Mouse (Mus musculus): Measurements from ENCODE around the gene Nudt12.

Nudt12 gene

DNA sequence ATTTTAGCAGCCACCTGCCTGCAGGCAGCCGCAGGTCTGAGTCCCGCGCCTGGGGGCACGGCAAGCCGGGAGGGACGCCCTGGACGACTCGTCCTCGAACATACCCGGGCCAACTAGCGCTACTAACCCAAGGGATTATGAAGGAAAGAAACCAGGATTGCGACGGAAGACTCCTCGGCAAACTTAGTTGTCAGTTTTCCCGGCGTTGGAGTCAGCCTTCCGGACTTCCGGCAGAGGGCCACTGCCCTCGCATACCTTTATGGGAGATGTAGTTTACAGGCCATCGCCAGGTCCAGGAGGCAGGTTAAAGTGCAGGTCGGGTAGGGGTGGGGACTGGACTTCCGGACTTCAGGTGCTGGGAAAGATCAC, at the start of gene Nudt12:
TSS of gene Nudt12 (minus strand) at position 282 of the 369 bp plus-strand sequence.
- peak; percentile 41 to 66 for DNase-seq (ENCODE audit: low spot score in 2 of 2)

DNA sequence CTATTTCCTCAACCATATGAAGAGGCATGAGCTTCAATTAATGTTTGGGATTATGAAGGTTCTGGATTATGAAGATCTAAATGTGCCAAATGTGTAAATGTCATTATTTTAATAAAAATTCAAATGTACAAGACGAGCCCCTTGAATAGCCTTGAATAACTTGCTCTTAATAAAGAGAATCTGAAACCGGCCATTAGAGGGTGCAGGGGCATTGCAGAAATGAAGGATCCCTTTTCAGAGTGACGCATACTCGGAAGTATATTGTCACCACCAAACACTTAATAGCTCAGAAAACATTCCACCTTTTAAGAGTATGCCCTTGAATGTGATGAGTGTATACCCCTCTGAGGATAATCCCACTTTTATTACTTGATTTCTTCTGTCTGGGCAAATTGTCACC, 40.1 kb upstream of the Nudt12 start:
- no peak for DNase-seq (ENCODE audit: low spot score in 2 of 2)

DNA sequence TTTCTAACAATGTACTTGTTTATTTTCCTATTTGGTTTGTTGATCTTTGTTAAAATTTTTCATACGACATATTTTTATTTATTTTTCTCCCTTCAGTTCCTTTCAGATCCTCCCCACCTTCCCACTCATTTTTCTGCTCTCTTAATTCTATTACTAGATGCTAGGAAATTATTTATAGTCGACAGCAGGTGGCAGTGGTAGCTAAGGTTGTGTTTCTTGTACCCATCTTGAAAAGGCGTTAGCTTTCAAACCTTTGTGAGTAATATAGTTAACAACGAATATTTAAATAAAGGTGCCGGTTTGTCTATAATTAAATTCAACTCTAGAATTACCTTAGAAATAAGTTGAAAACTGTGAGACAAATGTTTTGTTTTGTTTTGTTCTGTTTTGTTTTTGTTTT, 26.6 kb upstream of the Nudt12 start:
- DNase-seq (ENCODE audit: low spot score in 2 of 2), result no peak

DNA sequence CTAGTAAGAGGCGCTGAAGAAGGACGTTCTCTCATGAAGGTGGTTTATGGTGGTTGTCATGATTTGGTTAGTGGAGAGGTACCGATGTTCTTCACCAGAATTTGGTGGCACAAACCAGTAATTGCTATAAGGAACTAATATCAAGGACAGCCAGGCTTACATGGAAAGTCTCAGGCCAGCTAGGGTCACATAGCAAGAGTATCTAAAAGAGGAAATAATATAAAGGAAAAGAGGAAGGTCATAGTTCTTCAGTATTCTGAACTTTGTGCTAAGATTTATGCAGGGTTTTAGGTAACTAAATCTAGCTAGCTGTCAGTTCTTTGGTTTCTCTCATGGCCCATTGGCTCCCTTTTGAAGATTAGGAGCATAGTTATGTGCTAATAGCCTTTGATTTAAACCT, 20.3 kb upstream of the Nudt12 start:
- DNase-seq (ENCODE audit: low spot score in 2 of 2), result no peak

GRCm38 (mm10) chr17:59026336-59026735, 13.2 kb upstream of the Nudt12 start:
- DNase-seq (ENCODE audit: low spot score in 2 of 2), result no peak

DNA sequence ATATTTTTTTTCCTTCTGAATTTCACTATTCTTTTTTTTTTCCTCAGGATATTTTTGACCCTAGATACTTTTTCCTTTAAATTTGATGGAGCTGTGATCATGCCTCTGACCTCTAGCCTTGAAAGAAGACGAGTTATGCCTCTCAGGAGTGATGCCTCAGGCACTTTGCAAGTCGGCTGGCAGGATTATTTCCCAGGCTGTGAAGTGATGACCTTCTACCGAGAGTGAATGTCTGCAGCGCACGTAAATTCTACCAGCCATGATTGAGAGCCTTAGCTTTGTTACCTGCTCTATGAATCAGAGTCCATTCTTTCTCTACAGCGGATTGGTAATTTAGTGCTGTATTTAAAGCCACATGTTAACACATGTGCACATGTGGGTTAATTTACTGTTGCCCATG, 11.3 kb upstream of the Nudt12 start:
- DNase-seq (ENCODE audit: low spot score in 2 of 2), result no peak

DNA sequence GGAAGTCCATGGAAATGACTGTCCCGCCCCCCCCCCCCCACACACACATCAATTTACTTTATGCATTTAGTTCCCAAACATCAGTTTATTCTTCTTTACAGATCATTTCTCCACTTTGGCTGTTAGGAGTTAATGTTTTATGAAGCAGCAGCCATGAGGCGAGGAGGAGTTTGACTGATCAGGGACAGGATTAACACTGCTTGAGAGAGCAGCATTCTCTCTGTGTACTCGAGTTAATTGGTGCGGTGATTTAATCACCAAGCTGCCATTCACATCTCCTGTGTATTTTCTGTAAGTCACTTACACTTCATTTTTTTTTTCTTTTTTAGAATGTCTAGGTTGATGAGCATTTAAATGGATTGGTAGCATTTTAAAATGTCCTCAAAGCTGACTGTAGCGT, 10.8 kb upstream of the Nudt12 start:
- DNase-seq (ENCODE audit: low spot score in 2 of 2), result no peak

GRCm38 (mm10) chr17:59018666-59019065, 5.5 kb upstream of the Nudt12 start:
- no peak for DNase-seq (ENCODE audit: low spot score in 2 of 2)

DNA sequence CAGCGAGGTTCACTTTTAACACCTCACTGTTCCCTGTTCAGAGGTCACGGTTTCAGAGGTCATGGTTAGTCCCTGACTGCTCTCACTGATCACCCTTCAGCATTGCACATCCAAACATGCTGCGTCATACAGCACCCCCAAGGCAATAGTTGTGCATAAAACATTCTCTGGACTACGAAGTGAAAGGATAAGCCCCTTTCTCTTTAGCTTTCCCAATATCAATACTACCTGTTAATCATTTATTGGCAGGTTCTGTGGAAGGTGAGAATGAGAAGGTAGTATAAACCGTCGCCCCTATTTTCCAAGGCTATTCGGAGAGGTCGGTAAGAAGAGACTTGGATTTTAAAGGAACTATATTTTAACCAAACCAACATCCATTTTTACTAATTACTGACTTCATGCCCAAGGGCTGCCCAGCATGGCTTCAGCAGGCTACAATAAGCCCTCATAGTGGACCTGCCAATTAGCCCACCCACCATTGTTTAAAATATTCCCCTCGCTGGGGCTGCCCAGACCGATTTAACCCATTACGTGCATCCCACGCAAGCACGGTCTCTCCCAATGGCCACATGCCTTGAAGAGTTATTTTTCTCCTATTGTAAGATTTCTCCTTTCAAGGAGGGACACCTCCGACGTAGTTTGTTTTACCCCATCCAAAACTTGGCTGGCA, 616 bp downstream of the Nudt12 start:
- peak in 1 of 2 experiments; percentile 21 for DNase-seq (ENCODE audit: low spot score in 2 of 2)

GRCm38 (mm10) chr17:59011546-59012307, 1.4 kb downstream of the Nudt12 start:
- DNase-seq (ENCODE audit: low spot score in 2 of 2), result no peak

GRCm38 (mm10) chr17:58991275-58991674, 21.9 kb downstream of the Nudt12 start, which contains the start of gene Pdzph1:
Gene Pdzph1 (minus strand): TSS chr17:58991375.
- no peak for DNase-seq (ENCODE audit: low spot score in 2 of 2)

GRCm38 (mm10) chr17:58973237-58973636, 39.9 kb downstream of the Nudt12 start:
- no peak for DNase-seq (ENCODE audit: low spot score in 2 of 2)

GRCm38 (mm10) chr17:58959905-58960304, 53.3 kb downstream of the Nudt12 start:
- DNase-seq (ENCODE audit: low spot score in 2 of 2), result peak in 1 of 2 experiments; percentile 28

DNA sequence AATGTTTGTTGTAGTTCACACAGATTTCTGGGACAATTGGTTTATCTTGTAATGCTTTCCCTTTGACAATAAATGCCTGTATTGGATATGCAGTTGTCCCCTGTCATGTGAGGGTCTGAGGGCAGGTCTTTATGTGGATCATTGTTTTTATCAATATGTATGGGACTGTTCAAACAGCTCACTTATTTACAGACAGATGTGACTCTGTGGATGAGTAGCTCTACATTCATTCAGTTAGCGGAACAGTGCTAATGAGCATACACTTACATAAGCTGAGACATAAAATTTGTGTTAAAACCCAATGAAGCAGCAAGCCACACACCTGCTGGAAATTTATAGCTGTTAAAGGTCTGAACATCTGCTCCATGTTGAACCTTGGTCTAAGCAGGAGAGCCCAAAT, 56.1 kb downstream of the Nudt12 start:
- DNase-seq (ENCODE audit: low spot score in 2 of 2), result no peak

All from spleen, postnatal 10 days (tissue).